Mouse (Mus musculus): ENCODE data around the gene Phldb3.

The Phldb3 gene

GRCm38 (mm10) chr7:24637046-24637445 is 26.5 kb downstream of the Phldb3 start:
- DNase-seq = no peak

- peak; percentile 30 for DNase-seq
These were observed 27.7 kb downstream of the Phldb3 start for GRCm38 (mm10) chr7:24638026-24638856.

GRCm38 (mm10) chr7:24640450-24640849 is 29.9 kb downstream of the Phldb3 start:
- no peak for DNase-seq

- peak; percentile 61 for DNase-seq
These were observed 31.9 kb downstream of the Phldb3 start for GRCm38 (mm10) chr7:24642491-24642890.

- no peak for DNase-seq
These were observed 33.9 kb downstream of the Phldb3 start for GRCm38 (mm10) chr7:24644492-24644891.

- DNase-seq = no peak
These were observed 34.4 kb downstream of the Phldb3 start for GRCm38 (mm10) chr7:24644996-24645395.

- no peak for DNase-seq
These were observed 35.9 kb downstream of the Phldb3 start for GRCm38 (mm10) chr7:24646486-24646885.

- peak; percentile 70 for DNase-seq
These were observed 43.1 kb downstream of the Phldb3 start for GRCm38 (mm10) chr7:24653681-24654080.

GRCm38 (mm10) chr7:24659737-24660357 is 49.3 kb downstream of the Phldb3 start:
- no peak for DNase-seq

- no peak for DNase-seq
These were observed 50.7 kb downstream of the Phldb3 start for GRCm38 (mm10) chr7:24661118-24661904.

GRCm38 (mm10) chr7:24662575-24662974 is 52.0 kb downstream of the Phldb3 start:
- DNase-seq = peak; percentile 71

- no peak for DNase-seq
These were observed 53.7 kb downstream of the Phldb3 start for GRCm38 (mm10) chr7:24664301-24664700.

- no peak for DNase-seq
These were observed 54.4 kb downstream of the Phldb3 start for GRCm38 (mm10) chr7:24664959-24665358.

GRCm38 (mm10) chr7:24671944-24672439 is 61.4 kb downstream of the Phldb3 start:
- DNase-seq = no peak

GRCm38 (mm10) chr7:24676575-24676974 is 66.0 kb downstream of the Phldb3 start, which contains the start of gene Tex101:
Tex101 (minus strand) TSS chr7:24676675.
- no peak for DNase-seq
